Mouse (Mus musculus): ENCODE measurements around the gene Tbc1d10c.

GRCm38 (mm10) chr19:4230415-4230814 is 39.3 kb upstream of the Tbc1d10c start:
- TF ChIP-seq POLR2A (IDR thresholded peaks at IDR 0.05; ENCODE audit: borderline replicate concordance, extremely low read depth, low read depth, low read length) (no peak), CTCF (IDR thresholded peaks at IDR 0.05; ENCODE audit: insufficient read depth, low read length) (no peak)

All from lung, adult 2 months (tissue).